Mouse (Mus musculus) liver, postnatal 0 days (tissue): ENCODE data around the gene Dnajc5. TPM values are rescaled to one million over a fixed set of nuclear protein-coding genes. Genes with fewer than 3 reads are reported as not detected.

Experiments used
- ATAC-seq: fragments of 200-750 bp; cut with Nextera tagmentation; 2 replicates; pipeline ENCODE4 v1.8.0; 2017; ENCODE audit warnings: mild to moderate bottlenecking, moderate library complexity
- DNase-seq: peaks from one replicate; pipeline ENCODE4 v3.0.0-alpha.2; 2016
- H3K27ac ChIP-seq: fragments of 300-500 bp; sonication (generic); 2 replicates; pipeline ENCODE4 v1.5.1; 2014; ENCODE audit warnings: antibody characterized with exemption, moderate library complexity, mild to moderate bottlenecking, low read depth
- H3K27me3 ChIP-seq: fragments of 300-500 bp; sonication (generic); 2 replicates; pipeline ENCODE4 v1.6.1; 2014; ENCODE audit warnings: low read length, control low read depth, mixed read lengths; ENCODE audit not compliant: insufficient read depth
- H3K36me3 ChIP-seq: fragments of 300-500 bp; sonication (generic); replicated peaks from 2 replicates; pipeline ENCODE4 v1.6.1; 2014; ENCODE audit warnings: mild to moderate bottlenecking, control low read depth, low read length, moderate library complexity, mixed read lengths; ENCODE audit not compliant: insufficient read depth
- H3K4me1 ChIP-seq: fragments of 300-500 bp; sonication (generic); 2 replicates; pipeline ENCODE4 v1.6.1; 2014; ENCODE audit warnings: antibody characterized with exemption, mild to moderate bottlenecking, control low read depth; ENCODE audit not compliant: insufficient read depth
- H3K4me2 ChIP-seq: fragments of 300-500 bp; sonication (generic); 2 replicates; pipeline ENCODE4 v1.6.1; 2014; ENCODE audit warnings: low read depth, mild to moderate bottlenecking, low read length, moderate library complexity, mixed read lengths
- H3K4me3 ChIP-seq: fragments of 300-500 bp; sonication (generic); 2 replicates; pipeline ENCODE4 v1.5.1; 2014; ENCODE audit warnings: low read depth, low read length
- H3K9ac ChIP-seq: fragments of 300-500 bp; sonication (generic); replicated peaks from 2 replicates; pipeline ENCODE4 v1.6.1; 2014; ENCODE audit warnings: mild to moderate bottlenecking, moderate library complexity
- H3K9me3 ChIP-seq: fragments of 300-500 bp; sonication (generic); 2 replicates; pipeline ENCODE4 v1.6.1; 2016; ENCODE audit warnings: mild to moderate bottlenecking, control low read depth, low read length, mixed read lengths
- CTCF ChIP-seq: sonication (generic); IDR thresholded peaks from 2 replicates; pipeline ENCODE4 v1.5.1; 2016; ENCODE audit warnings: antibody characterized with exemption, low read depth
- EP300 ChIP-seq: IDR thresholded peaks from 2 replicates; pipeline ENCODE4 v1.6.1; 2016; ENCODE audit warnings: antibody characterized with exemption, low read depth, mild to moderate bottlenecking
- WGBS: fragments of 180-500 bp; shearing (Covaris S2); extraction: QIAGEN DNeasy Blood & Tissue Kit; methylation state at CpG from one replicate; pipeline ENCODE4 v1.1.7; 2014; ENCODE audit not compliant: insufficient replicate concordance; 5-methylcytosine and 5-hydroxymethylcytosine counted together
- polyA plus RNA-seq: library from polyadenylated mRNA; unstranded; fragments of >200 nt; fragmentation: Nextera tagmentation; extraction: Ambion mirVana; gene quantifications from 2 replicates; pipeline ENCODE4 v1.2.1, GENCODE M21; 2015

Dnajc5 gene
- polyA plus RNA-seq, 1 experiment from 2014 or later: 24.7 TPM

- DNase-seq (no peak), ATAC-seq (no peak)
- Histone ChIP-seq H3K4me1 (peaks cover 15% of the 10 kb centered on the region), H3K27me3 (no peaks in the 10 kb centered on the region), H3K4me3 (no peak overlapping the region), H3K9ac (no peak overlapping the region), H3K9me3 (no peaks in the 10 kb centered on the region), H3K27ac (no peak overlapping the region), H3K36me3 (peaks cover 19% of the 10 kb centered on the region), H3K4me2 (no peak overlapping the region)
- no peak for TF ChIP-seq EP300
- 76% methylated on average over 5 of the region's 5 CpGs for WGBS
Observed at GRCm38 (mm10) chr2:181525526-181525925, 5.2 kb downstream of the Dnajc5 start.

- 76% methylated on average over 1 of the region's 1 CpGs for WGBS
- H3K4me2 ChIP-seq: no peak overlapping the region
- no peak for DNase-seq
- no peak for ATAC-seq
- no peak for TF ChIP-seq CTCF
- no peak for TF ChIP-seq EP300
- no peak overlapping the region for H3K9ac ChIP-seq
- no peaks in the 10 kb centered on the region for H3K4me1 ChIP-seq
- no peaks in the 10 kb centered on the region for H3K9me3 ChIP-seq
- H3K27ac ChIP-seq: no peak overlapping the region
- peaks cover 22% of the 10 kb centered on the region for H3K36me3 ChIP-seq
- H3K27me3 ChIP-seq: no peaks in the 10 kb centered on the region
- no peak overlapping the region for H3K4me3 ChIP-seq
Observed at GRCm38 (mm10) chr2:181529076-181529475, 8.8 kb downstream of the Dnajc5 start.

GRCm38 (mm10) chr2:181532589-181532988 lies 12.3 kb downstream of the Dnajc5 start:
- H3K27me3 ChIP-seq: no peaks in the 10 kb centered on the region
- DNase-seq (no peak), ATAC-seq (no peak)
- no peak overlapping the region for H3K4me2 ChIP-seq
- no peaks in the 10 kb centered on the region for H3K9me3 ChIP-seq
- no peak overlapping the region for H3K9ac ChIP-seq
- WGBS: 90% methylated on average over 3 of the region's 3 CpGs
- TF ChIP-seq CTCF: no peak
- TF ChIP-seq EP300: no peak
- peaks cover 19% of the 10 kb centered on the region for H3K36me3 ChIP-seq
- no peak overlapping the region for H3K4me3 ChIP-seq
- H3K4me1 ChIP-seq: peaks cover 2% of the 10 kb centered on the region
- H3K27ac ChIP-seq: no peak overlapping the region

GRCm38 (mm10) chr2:181536410-181536809 lies 16.1 kb downstream of the Dnajc5 start:
- no peak for TF ChIP-seq CTCF
- peak; percentile 35; the same call in 1 of the 2 replicates for TF ChIP-seq EP300
- Histone ChIP-seq H3K4me3 (no peak overlapping the region), H3K36me3 (peaks cover 7% of the 10 kb centered on the region; the same call in 1 of the 2 replicates), H3K4me1 (peaks cover 5% of the 10 kb centered on the region), H3K27ac (peak overlapping the region; percentile 30; the same call in 1 of the 2 replicates), H3K4me2 (no peak overlapping the region), H3K9ac (no peak overlapping the region), H3K27me3 (no peaks in the 10 kb centered on the region), H3K9me3 (no peaks in the 10 kb centered on the region)
- no peak for DNase-seq
- peak; percentile 73 for ATAC-seq
- WGBS: 65% methylated on average over 2 of the region's 2 CpGs

GRCm38 (mm10) chr2:181537444-181538047 lies 17.3 kb downstream of the Dnajc5 start:
- Histone ChIP-seq H3K4me3 (no peak overlapping the region), H3K27ac (peak overlapping the region; percentile 77), H3K4me2 (peak overlapping the region; percentile 36; the same call in 1 of the 2 replicates), H3K9me3 (no peaks in the 10 kb centered on the region), H3K9ac (0 out of 2 replicates have a peak overlapping the region, but pooled peaks have one; percentile 21), H3K4me1 (peaks cover 5% of the 10 kb centered on the region), H3K36me3 (peaks cover 4% of the 10 kb centered on the region; the same call in 1 of the 2 replicates), H3K27me3 (no peaks in the 10 kb centered on the region)
- WGBS: 58% methylated on average over 2 of the region's 2 CpGs
- TF ChIP-seq EP300 (no peak), CTCF (no peak)
- DNase-seq (peak; percentile 22), ATAC-seq (peak; percentile 56)

GRCm38 (mm10) chr2:181541761-181542380 lies 21.6 kb downstream of the Dnajc5 start:
- TF ChIP-seq CTCF (no peak), EP300 (no peak)
- Histone ChIP-seq H3K4me3 (no peak overlapping the region), H3K27me3 (no peaks in the 10 kb centered on the region), H3K27ac (no peak overlapping the region), H3K36me3 (peaks cover 18% of the 10 kb centered on the region), H3K9ac (no peak overlapping the region), H3K9me3 (no peaks in the 10 kb centered on the region), H3K4me1 (peaks cover 5% of the 10 kb centered on the region), H3K4me2 (no peak overlapping the region)
- DNase-seq (no peak), ATAC-seq (no peak)
- 77% methylated on average over 6 of the region's 6 CpGs for WGBS
